10 mouse cellular contexts compared by ENCODE assay signal in genomic region chrX:101334606-101335005, GRCm38 (mm10). TPM values are rescaled to one million over a fixed set of nuclear protein-coding genes. Genes with fewer than 3 reads are reported as not detected.
DNase-seq lines count a peak whose midpoint lies in the region; ATAC-seq and TF ChIP-seq lines count a peak whose summit lies in the region.
"Had no signal": no experiment of that assay in that cellular context is flagged by ENCODE, and none has a peak within 500 bp of the region (broad histone marks: within the 10 kb centered on the region; RNA-seq: fewer than 3 reads in every experiment).

No protein-coding gene starts in this region.

- peaks cover 3 to 13% of the 10 kb centered on the region in 2 experiments; a peak in 3 of 4 replicates for H3K4me1 ChIP-seq in CH12.LX (ENCODE audit: control insufficient read depth in 1 of 2, insufficient read depth in 2 of 2)
- H3K4me1 ChIP-seq: heart, embryonic 15.5 days had no signal

- peak; percentile 37 to 41; a peak in 2 of 4 replicates for TF ChIP-seq CTCF in CH12.LX (conservative IDR thresholded peaks at IDR 0.05 in 1 of 2, IDR thresholded peaks at IDR 0.05 in 1 of 2; ENCODE audit: low read depth in 2 of 2, low read length in 2 of 2)

- no peak overlapping the region for H3K4me3 ChIP-seq in CH12.LX (replicated peaks in 1 of 3; ENCODE audit: low read depth in 2 of 3, low read length in 2 of 3, poor library complexity in 1 of 3)
- H3K4me3 ChIP-seq: heart, embryonic 15.5 days had no signal

- H3K4me2 ChIP-seq in CH12.LX (ENCODE audit: insufficient read depth, low read depth, poor library complexity, severe bottlenecking) = no peak overlapping the region
- H3K4me2 ChIP-seq: heart, embryonic 15.5 days had no signal

- H3K36me3 ChIP-seq in CH12.LX (replicated peaks in 1 of 2; ENCODE audit: control insufficient read depth in 1 of 2, insufficient read depth in 1 of 2, low read length in 1 of 2) = no peaks in the 10 kb centered on the region
- H3K36me3 ChIP-seq: heart, embryonic 15.5 days had no signal

- no peak for TF ChIP-seq POLR2A in CH12.LX (IDR thresholded peaks at IDR 0.05; ENCODE audit: low read depth, low read length)

- dilution Hi-C loops in CH12.LX (cut with MboI; ENCODE audit: extremely low pct_ligation_motif_present, extremely low pct_unique_long_range_greater_than_20kb, low sequenced_read_pairs) = no loop called here

- H3K79me2 ChIP-seq in CH12.LX (replicated peaks; ENCODE audit: control insufficient read depth, extremely low read depth, insufficient read depth, poor library complexity, severe bottlenecking) = no peaks in the 10 kb centered on the region

- H3K9ac ChIP-seq in CH12.LX (ENCODE audit: insufficient read depth, low read depth) = no peak overlapping the region
- H3K9ac ChIP-seq: heart, embryonic 15.5 days had no signal

- TF ChIP-seq EP300 in CH12.LX (IDR thresholded peaks at IDR 0.05; ENCODE audit: low read length) = no peak

- no peak; the same call in 1 of the 2 replicates for TF ChIP-seq RAD21 in CH12.LX (IDR thresholded peaks at IDR 0.05; ENCODE audit: low read depth, low read length)

- in situ Hi-C loops in CH12.LX (cut with MboI; ENCODE audit: low pct_ligation_motif_present, low pct_unique_long_range_greater_than_20kb, low sequenced_read_pairs) = loop anchor here (5.0 kb wide), 1 partner anchor 202 kb away; no protein-coding TSS in a partner anchor

- DNase-seq in layer of hippocampus, adult 11-12 months (ENCODE audit: low spot score) = peak; percentile 20
- DNase-seq in layer of hippocampus, adult 9-10 months (ENCODE audit: low spot score) = no peak
- peak; percentile 30 for DNase-seq in CH12.LX (ENCODE audit: extremely low read depth)
- peak; percentile 71 for DNase-seq in ZHBTc4 (ENCODE audit: low read depth, low spot score)
- peak; percentile 31 for DNase-seq in retina, postnatal 1 day
- no peak for DNase-seq in adrenal gland, postnatal 4 days (ENCODE audit: low spot score in 2 of 2)
- no peak for DNase-seq in Muller cell, postnatal 12 days (ENCODE audit: inconsistent ontology term)

- no peak for ATAC-seq in megakaryocyte-erythroid progenitor cell, adult 5-6 weeks (replicated peaks; ENCODE audit: low FRiP score, low TSS enrichment, poor library complexity, severe bottlenecking)

- no peak overlapping the region for H3K27ac ChIP-seq in CH12.LX (ENCODE audit: insufficient read depth, low read depth)
- H3K27ac ChIP-seq: heart, embryonic 15.5 days had no signal

- H3K9me3 ChIP-seq in CH12.LX (replicated peaks; ENCODE audit: low read length) = no peaks in the 10 kb centered on the region
- H3K9me3 ChIP-seq: heart, embryonic 15.5 days had no signal

- no peaks in the 10 kb centered on the region for H3K27me3 ChIP-seq in CH12.LX (replicated peaks)
- H3K27me3 ChIP-seq: heart, embryonic 15.5 days had no signal

TF ChIP-seq in CH12.LX, 34 proteins besides CTCF, POLR2A, EP300 and RAD21:
- TF ChIP-seq POLR2AphosphoS2 (IDR thresholded peaks at IDR 0.05; ENCODE audit: low read depth, low read length) = no peak
- TF ChIP-seq SMC3 (IDR thresholded peaks at IDR 0.05; ENCODE audit: low read depth, low read length) = peak; percentile 16; the same call in 1 of the 2 replicates
TF ChIP-seq in CH12.LX: peak in this region for 1.

RNA-seq across cellular contexts. Expression of gene Nlgn3, which starts 35.6 kb away (rescaled TPM):
- total RNA-seq in CH12.LX (2012; rRNA removed) (0.04 TPM in 1 of 2 replicates, not detected in the other), CH12.LX (2014; rRNA removed) (0.12 and 0.26 TPM in 2 replicates)
- 0.76 and 1.6 TPM in 2 replicates for polyA plus RNA-seq in CH12.LX (2012; ENCODE audit: insufficient read length, low read depth)
- total RNA-seq in adrenal gland, postnatal 4 days (2021) = 10 to 100 TPM; 13.4 to 13.6 TPM
- total RNA-seq in megakaryocyte-erythroid progenitor cell, adult 5-6 weeks (2014; fragmentation: Nextera tagmentation) = 0.07 TPM in 1 of 2 replicates, not detected in the other
- not detected in 2 replicates for total RNA-seq in megakaryocyte-erythroid progenitor cell, adult 5-6 weeks (2017)
- total RNA-seq: megakaryocyte progenitor cell, adult 5-6 weeks had no signal

RNA-seq across cellular contexts. Expression of gene Gjb1, which starts 41.6 kb away (rescaled TPM):
- total RNA-seq in CH12.LX (2012; rRNA removed) = not detected in 2 replicates
- total RNA-seq in CH12.LX (2014; rRNA removed) = not detected in 2 replicates
- polyA plus RNA-seq in CH12.LX (2012; ENCODE audit: insufficient read length, low read depth) = not detected in 2 replicates
- total RNA-seq in adrenal gland, postnatal 4 days (2021) = 10 to 100 TPM in 1 of 2 experiments, 1 to 10 TPM in 1; 6.2 to 43.9 TPM
- total RNA-seq in megakaryocyte-erythroid progenitor cell, adult 5-6 weeks (2014; fragmentation: Nextera tagmentation) = not detected in 2 replicates
- total RNA-seq in megakaryocyte-erythroid progenitor cell, adult 5-6 weeks (2017) = not detected in 2 replicates
- total RNA-seq: megakaryocyte progenitor cell, adult 5-6 weeks had no signal

Comparison
In these comparisons a context has a peak if more than half of its experiments do, and no peak if none do; other contexts are left out.
1. DNase-seq: peak in layer of hippocampus, adult 11-12 months (single experiment), CH12.LX (single experiment), ZHBTc4 (single experiment) and retina, postnatal 1 day (single experiment); none in layer of hippocampus, adult 9-10 months (single experiment), adrenal gland, postnatal 4 days (0 of 2) and Muller cell, postnatal 12 days (single experiment).
2. RNA of gene Nlgn3, which starts 35.6 kb away (total RNA-seq): 13.4 to 13.6 TPM in adrenal gland, postnatal 4 days; 0.04 to 0.26 TPM in CH12.LX and 0.07 TPM in megakaryocyte-erythroid progenitor cell, adult 5-6 weeks; every median in the first group is over 10 times any median in the second.
3. RNA of gene Gjb1, which starts 41.6 kb away (total RNA-seq): 6.2 to 43.9 TPM in adrenal gland, postnatal 4 days; not detected in megakaryocyte-erythroid progenitor cell, adult 5-6 weeks and not detected in CH12.LX; every median in the first group is over 4 times any median in the second.